Mouse (Mus musculus) macrophage (primary cell): ENCODE data around the gene Kif13a. TPM values are rescaled to one million over a fixed set of nuclear protein-coding genes. Genes with fewer than 3 reads are reported as not detected.
A peak's percentile ranks its signal among the peaks of the same experiment; 100 is the strongest.

ENCODE experiments used
- H3K27ac ChIP-seq: fragments of 350-480 bp; formaldehyde crosslinking; 2 replicates; pipeline ENCODE4 v1.9.0; 2021
- H3K36me3 ChIP-seq: fragments of 350-480 bp; formaldehyde crosslinking; 2 replicates; pipeline ENCODE4 v1.9.0; 2021; ENCODE audit errors: inconsistent target
- H3K4me3 ChIP-seq: fragments of 350-480 bp; formaldehyde crosslinking; 2 replicates; pipeline ENCODE4 v1.9.0; 2021; ENCODE audit errors: inconsistent target
- H3K79me2 ChIP-seq: fragments of 350-480 bp; formaldehyde crosslinking; 2 replicates; pipeline ENCODE4 v1.9.0; 2021; ENCODE audit errors: inconsistent target
- WGBS: methylation state at CpG from one replicate; pipeline ENCODE4 v1.1.7; 2026; ENCODE audit warnings: inconsistent platforms; ENCODE audit not compliant: missing documents; 5-methylcytosine and 5-hydroxymethylcytosine counted together
- polyA plus RNA-seq: library from polyadenylated mRNA; stranded (reverse); fragments of 250-400 nt; gene quantifications from 3 replicates; pipeline ENCODE4 v1.2.4, GENCODE M21; 2018; ENCODE audit warnings: inconsistent platforms

Gene Kif13a
- polyA plus RNA-seq, 1 experiment from 2014 or later: 19.7 TPM

- no peaks in the 10 kb centered on the region for H3K79me2 ChIP-seq
- H3K27ac ChIP-seq: no peak overlapping the region
- peaks cover 18% of the 10 kb centered on the region for H3K36me3 ChIP-seq
- 85% methylated on average over 5 of the region's 5 CpGs for WGBS
- no peak overlapping the region for H3K4me3 ChIP-seq
Measured at GRCm38 (mm10) chr13:46748138-46748873, 181.4 kb downstream of the Kif13a start.

- Histone ChIP-seq H3K27ac (no peak overlapping the region), H3K79me2 (no peaks in the 10 kb centered on the region), H3K36me3 (no peaks in the 10 kb centered on the region), H3K4me3 (no peak overlapping the region)
- WGBS: 97% methylated on average over 8 of the region's 8 CpGs
Measured at GRCm38 (mm10) chr13:46743821-46744220, 185.8 kb downstream of the Kif13a start.

- 79% methylated on average over 2 of the region's 2 CpGs for WGBS
- Histone ChIP-seq H3K79me2 (no peaks in the 10 kb centered on the region), H3K4me3 (no peak overlapping the region), H3K27ac (no peak overlapping the region), H3K36me3 (no peaks in the 10 kb centered on the region)
Measured at GRCm38 (mm10) chr13:46742367-46742766, 187.3 kb downstream of the Kif13a start.

GRCm38 (mm10) chr13:46739426-46739825, 190.2 kb downstream of the Kif13a start:
- Histone ChIP-seq H3K79me2 (no peaks in the 10 kb centered on the region), H3K36me3 (no peaks in the 10 kb centered on the region), H3K27ac (no peak overlapping the region), H3K4me3 (no peak overlapping the region)
- WGBS: 94% methylated on average over 7 of the region's 7 CpGs

GRCm38 (mm10) chr13:46737482-46737881, 192.2 kb downstream of the Kif13a start:
- no peak overlapping the region for H3K4me3 ChIP-seq
- WGBS: 31% methylated on average over 4 of the region's 4 CpGs
- H3K79me2 ChIP-seq: no peaks in the 10 kb centered on the region
- 0 out of 2 replicates have a peak overlapping the region, but pooled peaks have one; percentile 93 for H3K27ac ChIP-seq
- no peaks in the 10 kb centered on the region for H3K36me3 ChIP-seq

GRCm38 (mm10) chr13:46736479-46736865, 193.2 kb downstream of the Kif13a start:
- WGBS: 0% methylated on average over 11 of the region's 12 CpGs
- Histone ChIP-seq H3K79me2 (no peaks in the 10 kb centered on the region), H3K36me3 (no peaks in the 10 kb centered on the region), H3K4me3 (peak overlapping the region; percentile 79), H3K27ac (peak overlapping the region; percentile 93)

- WGBS: under 1% methylated on average over 17 of the region's 20 CpGs
- peak overlapping the region; percentile 93 for H3K27ac ChIP-seq
Measured at GRCm38 (mm10) chr13:46735808-46736478, 193.7 kb downstream of the Kif13a start.

GRCm38 (mm10) chr13:46735219-46735807, 194.4 kb downstream of the Kif13a start:
- WGBS: 13% methylated on average over 11 of the region's 11 CpGs
- Histone ChIP-seq H3K27ac (peak overlapping the region; percentile 93), H3K4me3 (peak overlapping the region; percentile 79), H3K36me3 (no peaks in the 10 kb centered on the region), H3K79me2 (no peaks in the 10 kb centered on the region)

More at GRCm38 (mm10) chr13:46735808-46736478, 193.7 kb downstream of the Kif13a start:
- Histone ChIP-seq H3K79me2 (no peaks in the 10 kb centered on the region), H3K4me3 (peak overlapping the region; percentile 79), H3K36me3 (no peaks in the 10 kb centered on the region)

GRCm38 (mm10) chr13:46729998-46730397, 199.7 kb downstream of the Kif13a start:
- Histone ChIP-seq H3K27ac (no peak overlapping the region), H3K79me2 (peaks cover 20% of the 10 kb centered on the region), H3K4me3 (no peak overlapping the region), H3K36me3 (no peaks in the 10 kb centered on the region)
- WGBS: 96% methylated on average over 2 of the region's 2 CpGs

GRCm38 (mm10) chr13:46728411-46728810, 201.3 kb downstream of the Kif13a start:
- WGBS: 37% methylated on average over 5 of the region's 5 CpGs
- peak overlapping the region; percentile 55 for H3K27ac ChIP-seq

GRCm38 (mm10) chr13:46727837-46728268, 201.8 kb downstream of the Kif13a start, which contains the start of gene Nup153:
Gene Nup153 (minus strand): TSS chr13:46727940.
- H3K79me2 ChIP-seq: peaks cover 41% of the 10 kb centered on the region
- WGBS: under 1% methylated on average over 47 of the region's 51 CpGs
- H3K27ac ChIP-seq: peak within 1 kb of the TSS; percentile 60

More at GRCm38 (mm10) chr13:46728411-46728810, 201.3 kb downstream of the Kif13a start:
- Histone ChIP-seq H3K4me3 (peak overlapping the region; percentile 39), H3K36me3 (no peaks in the 10 kb centered on the region), H3K79me2 (peaks cover 36% of the 10 kb centered on the region)

GRCm38 (mm10) chr13:46727038-46727836, 202.4 kb downstream of the Kif13a start:
- Histone ChIP-seq H3K79me2 (peaks cover 47% of the 10 kb centered on the region), H3K4me3 (peak overlapping the region; percentile 75), H3K27ac (peak overlapping the region; percentile 60), H3K36me3 (no peaks in the 10 kb centered on the region)
- WGBS: under 1% methylated on average over 77 of the region's 85 CpGs

More at GRCm38 (mm10) chr13:46727837-46728268, 201.8 kb downstream of the Kif13a start, which contains the start of gene Nup153:
- H3K4me3 ChIP-seq: peak within 1 kb of the TSS; percentile 75
- H3K36me3 ChIP-seq: no peaks in the 10 kb centered on the region

- peak overlapping the region; percentile 60 for H3K27ac ChIP-seq
- H3K36me3 ChIP-seq: no peaks in the 10 kb centered on the region
- 2% methylated on average over 27 of the region's 30 CpGs for WGBS
Measured at GRCm38 (mm10) chr13:46726288-46727037, 203.2 kb downstream of the Kif13a start.

More at GRCm38 (mm10) chr13:46726288-46727037, 203.2 kb downstream of the Kif13a start:
- peaks cover 55% of the 10 kb centered on the region for H3K79me2 ChIP-seq
- peak overlapping the region; percentile 75 for H3K4me3 ChIP-seq
